Mouse (Mus musculus) layer of hippocampus, adult 18-20 months (tissue): Measurements from ENCODE around the gene Abcc5. TPM values are rescaled to one million over a fixed set of nuclear protein-coding genes. Genes with fewer than 3 reads are reported as not detected.
A peak's percentile ranks its signal among the peaks of the same experiment; 100 is the strongest.
"Not testable (repeated sequence)": the region's sequence is repeated elsewhere in the genome, so short reads cannot be mapped to it uniquely, and the experiment has no call there.

Experiments
- DNase-seq, 2 experiments: peaks; one replicate each; pipeline ENCODE4 v3.0.0; 2022; ENCODE audit warnings: low spot score in 2 of 2
- total RNA-seq, 2 experiments: library from RNA; stranded (reverse); gene quantifications; 2 replicates each; pipeline ENCODE4 v1.2.3; 2021

Gene Abcc5
- total RNA-seq, 2 experiments from 2014 or later = 199 TPM

DNA sequence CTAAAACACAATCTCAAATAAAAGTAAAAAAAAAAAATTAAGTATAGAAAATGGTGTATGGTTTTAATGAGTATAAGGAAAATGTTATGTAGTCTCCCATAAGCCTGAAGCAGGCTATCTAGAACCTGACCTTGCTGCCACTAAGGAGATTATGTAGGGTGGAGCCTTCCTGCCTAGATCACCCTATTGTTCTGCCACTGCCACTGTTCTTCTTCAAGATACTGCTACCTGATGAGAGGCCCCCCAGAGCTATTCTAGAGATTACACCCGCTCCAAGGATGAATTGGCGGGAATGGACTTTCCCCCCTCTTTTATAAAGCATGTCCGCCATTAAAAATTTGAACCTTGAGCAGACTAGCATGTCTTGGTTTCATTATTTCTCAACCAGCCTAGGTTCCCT is 64.7 kb downstream of the Abcc5 start:
- DNase-seq = not testable (repeated sequence)

DNA sequence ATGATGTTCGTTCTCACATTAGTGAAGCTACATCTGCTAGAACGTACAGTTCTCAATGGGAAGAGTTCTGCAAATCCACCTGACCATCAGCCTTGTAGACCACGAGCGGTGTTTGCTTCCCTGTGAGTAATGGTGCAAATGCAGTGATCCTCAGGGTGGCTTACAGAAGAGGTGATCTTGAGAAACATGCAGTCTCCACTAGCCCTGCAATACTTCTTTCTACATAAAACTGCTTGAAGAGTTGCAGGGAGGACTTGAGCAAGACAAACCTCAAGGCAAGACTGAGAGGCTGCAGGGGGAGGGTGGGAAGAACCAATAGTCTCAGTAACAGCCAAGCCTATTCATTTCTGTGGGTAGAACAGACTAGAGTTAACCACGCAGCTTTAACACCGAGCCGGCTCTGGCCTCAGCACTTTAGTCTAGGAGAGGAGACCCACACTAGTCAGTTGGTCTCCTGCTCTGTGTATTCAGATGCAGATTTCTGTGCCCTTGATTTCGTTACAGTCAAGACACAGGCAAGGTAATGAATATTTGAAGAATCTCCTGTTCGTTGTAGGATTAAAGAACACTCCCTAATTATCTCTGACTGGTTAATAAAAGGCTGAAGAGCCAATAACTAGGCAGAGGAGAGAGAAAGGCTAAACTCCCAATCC is 66.4 kb downstream of the Abcc5 start:
- DNase-seq = no peak

DNA sequence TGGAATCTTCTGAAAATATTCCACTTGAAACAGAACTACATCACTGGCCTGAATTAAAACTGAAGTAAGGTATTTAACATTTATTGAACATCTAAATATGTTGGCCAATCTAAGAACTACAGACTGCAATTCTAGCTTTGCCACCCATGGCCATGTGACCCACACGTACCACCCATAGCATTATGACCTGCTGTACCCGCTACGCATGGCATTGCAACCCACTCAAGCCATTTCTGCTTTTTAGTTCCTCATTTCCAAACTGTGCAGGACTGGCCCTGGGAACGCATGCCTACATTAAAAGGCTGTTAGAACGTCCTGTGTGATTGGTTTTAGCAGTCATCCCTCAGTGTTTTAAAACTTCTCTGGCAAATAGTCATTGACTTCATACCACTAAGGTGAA is 68.4 kb downstream of the Abcc5 start:
- no peak for DNase-seq

DNA sequence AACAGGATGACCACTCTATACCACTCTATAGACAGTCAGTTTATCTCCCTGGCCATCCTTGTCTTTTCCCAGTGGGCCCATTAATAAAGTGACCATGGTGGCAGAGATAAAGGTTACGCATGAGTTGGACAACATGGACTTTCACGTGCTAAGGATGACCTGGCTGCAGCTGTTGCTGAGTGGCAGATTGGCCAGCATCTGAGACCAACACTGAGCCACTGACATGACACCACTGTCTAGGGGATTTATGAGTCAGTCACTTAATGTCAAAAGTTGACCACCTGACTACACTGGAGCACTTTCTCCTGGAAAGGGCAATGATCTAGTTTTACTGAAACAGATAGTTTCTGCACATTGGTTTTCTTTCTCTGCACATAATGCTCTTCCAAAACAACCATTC is 71.4 kb downstream of the Abcc5 start:
- DNase-seq = no peak

DNA sequence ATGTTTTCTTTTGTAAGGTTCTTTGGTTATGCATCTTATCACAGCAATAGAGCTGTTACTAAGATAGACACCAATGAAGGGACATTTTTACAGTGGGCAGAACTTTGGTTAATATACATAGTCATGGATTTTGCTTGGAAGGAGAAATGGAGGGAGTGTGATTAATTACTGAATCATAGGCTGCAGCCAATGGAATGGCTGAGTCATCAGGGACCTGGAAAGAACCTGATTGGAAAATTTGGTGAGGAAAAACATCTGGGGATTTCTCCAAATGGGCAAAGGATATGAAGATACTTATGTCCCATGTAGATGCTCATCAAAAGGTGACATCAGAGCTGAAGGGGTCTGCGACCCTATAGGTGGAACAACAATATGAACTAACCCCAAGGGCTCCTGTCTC is 72.2 kb downstream of the Abcc5 start:
- DNase-seq = no peak

DNA sequence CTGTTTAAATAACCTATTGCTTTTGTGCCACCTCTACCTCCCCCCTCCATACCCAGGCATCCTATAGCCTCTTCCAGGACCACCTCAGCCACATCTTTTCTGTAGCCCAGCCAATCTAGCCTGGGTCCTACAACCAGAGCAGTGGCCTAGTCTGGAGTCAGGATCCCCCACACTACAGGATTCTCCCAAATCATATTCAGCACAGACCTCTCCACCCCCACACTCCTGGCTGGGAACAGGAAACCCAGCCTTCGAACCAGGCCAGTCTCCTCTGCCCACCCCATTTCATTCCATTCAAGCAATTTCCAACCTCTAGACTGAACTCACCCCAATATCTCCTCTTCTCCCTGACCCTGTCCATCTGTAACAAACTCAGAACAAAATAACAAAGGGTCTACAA is 80.7 kb downstream of the Abcc5 start:
- no peak for DNase-seq

DNA sequence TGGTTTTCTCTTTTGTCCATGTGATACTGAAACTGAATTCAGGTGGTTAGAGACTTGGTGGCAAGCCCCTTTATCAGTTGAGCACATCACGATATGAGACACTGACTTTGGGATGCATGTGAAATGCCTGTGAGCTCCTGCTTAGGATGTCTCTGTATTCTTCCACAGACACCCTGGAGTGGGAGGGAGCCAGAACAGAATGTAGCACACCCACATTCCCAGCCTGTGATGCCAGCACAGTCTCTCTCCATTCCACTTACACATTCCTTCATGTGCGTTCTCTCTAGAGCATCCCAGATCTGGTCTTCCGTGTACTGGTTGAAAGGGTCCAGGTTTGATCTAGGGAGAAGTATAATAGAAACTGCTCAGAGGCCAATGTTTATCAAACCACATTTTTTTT is 87.6 kb downstream of the Abcc5 start:
- DNase-seq = peak; percentile 72 to 90

DNA sequence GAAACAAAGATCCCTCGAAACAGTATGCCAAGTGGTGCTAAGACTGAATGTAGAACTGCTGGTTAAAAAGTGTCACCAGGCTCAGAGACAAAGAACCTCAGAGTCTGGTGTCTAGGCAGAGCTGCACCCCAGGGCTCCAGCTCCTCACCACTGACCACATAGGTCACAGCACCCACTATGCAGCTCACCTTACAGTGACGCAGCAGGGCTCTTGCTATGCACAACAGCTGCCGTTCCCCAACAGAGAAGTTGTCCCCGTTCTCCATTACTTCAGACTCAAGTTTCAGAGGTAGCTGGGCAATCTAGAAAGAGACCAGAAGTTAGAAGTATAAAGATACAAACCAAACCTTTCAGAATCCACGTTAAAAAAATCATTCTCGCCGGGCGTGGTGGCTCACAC is 91.3 kb downstream of the Abcc5 start:
- no peak for DNase-seq

DNA sequence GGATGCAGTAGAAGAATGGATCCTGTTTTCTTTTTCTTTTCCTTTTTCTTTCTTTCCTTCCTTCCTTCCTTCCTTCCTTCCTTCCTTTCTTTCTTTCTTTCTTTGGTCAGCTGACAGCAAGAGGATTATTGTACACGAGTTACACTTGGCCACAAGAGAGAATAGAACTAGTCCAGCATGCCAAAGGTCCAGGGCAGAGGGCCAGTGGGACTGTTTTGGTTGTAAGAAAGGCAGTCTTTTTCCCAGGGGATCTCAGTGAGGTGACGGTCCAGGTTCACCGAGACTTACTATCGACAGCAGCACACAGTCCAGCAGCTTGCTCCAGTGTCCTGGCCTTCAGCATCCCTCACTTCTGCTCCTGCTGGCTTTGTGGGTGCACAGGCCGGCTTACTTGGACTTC is 97.9 kb downstream of the Abcc5 start:
- DNase-seq = no peak

DNA sequence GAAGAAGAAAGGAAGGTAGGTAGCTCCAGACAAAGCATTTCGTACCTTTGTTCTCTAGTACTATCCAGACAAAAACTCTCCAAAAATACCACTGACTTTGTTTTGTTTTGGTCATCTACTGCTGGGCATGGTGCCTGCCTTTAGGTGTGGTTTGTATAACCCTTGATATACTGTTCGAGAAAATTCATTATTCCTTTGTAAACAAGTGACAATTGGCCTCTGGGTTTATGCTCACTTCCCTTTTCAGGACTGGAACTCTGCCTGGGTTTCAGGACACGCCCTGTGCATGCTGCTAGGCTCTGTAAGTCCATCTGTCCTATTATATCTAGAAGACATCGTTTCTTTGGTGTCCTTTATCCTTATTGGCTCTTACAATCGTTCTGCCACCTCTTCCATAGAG is 100.9 kb downstream of the Abcc5 start, which contains the start of gene Cyp2ab1:
TSS of gene Cyp2ab1 (minus strand) at position 119 of the 400 bp plus-strand sequence.
- DNase-seq = no peak

DNA sequence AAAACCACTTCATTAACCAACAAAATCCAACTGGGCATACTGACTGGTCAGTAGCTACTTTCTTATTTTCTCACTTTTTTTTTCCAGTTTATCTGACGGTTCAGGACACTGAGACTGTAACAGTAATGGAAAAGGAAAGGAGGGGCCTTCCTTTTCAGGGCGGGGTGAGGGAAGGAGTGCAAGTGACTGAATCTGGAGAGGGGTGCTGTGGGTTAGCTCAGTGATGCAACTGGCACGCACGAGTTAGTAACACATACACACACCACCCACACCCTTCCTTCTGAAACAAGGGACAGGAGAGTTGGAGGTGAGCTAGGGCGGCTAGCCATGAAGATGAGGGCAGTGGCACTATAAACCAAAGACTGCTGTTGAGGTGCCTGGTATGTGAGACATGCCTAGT is 102.3 kb downstream of the Abcc5 start:
- DNase-seq = no peak

DNA sequence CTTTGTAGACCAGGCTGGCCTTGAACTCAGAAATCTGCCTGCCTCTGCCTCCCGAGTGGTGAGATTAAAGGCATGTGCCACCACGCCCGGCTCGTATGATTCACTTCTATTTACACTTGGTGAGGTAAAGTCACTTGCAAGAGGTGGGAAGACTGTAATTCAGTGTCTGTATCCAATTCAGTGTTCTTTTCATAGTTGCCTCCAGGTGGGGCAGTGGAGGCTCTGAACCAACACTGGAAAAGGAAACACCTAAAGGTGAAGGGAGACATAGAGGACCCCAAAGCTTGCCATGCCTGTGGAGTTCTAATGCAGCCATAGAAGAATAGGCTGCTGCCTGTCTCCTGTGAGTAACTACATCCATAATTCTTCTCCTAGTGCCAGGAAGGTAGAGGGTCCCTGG is 103.9 kb downstream of the Abcc5 start:
- DNase-seq = no peak

DNA sequence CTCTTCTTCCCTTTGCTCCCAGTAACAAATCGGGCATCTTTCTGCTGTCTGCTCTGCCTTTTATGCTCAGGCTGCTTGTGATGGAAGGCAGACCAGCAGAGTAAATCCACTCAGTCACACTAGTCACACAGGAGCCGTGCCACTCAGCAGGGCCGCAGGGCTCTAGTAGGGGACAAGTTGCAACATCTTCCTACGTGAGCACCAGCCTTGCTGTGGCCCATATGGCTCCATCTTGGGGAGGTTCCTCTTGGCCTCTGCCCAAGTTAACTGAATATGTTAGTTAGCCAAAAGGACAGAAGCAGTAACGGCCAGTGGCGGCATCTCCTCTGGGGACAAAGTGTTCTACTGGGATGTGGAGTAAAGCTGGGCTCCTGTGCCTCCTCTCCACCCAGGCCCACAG is 109.4 kb downstream of the Abcc5 start:
- no peak for DNase-seq

DNA sequence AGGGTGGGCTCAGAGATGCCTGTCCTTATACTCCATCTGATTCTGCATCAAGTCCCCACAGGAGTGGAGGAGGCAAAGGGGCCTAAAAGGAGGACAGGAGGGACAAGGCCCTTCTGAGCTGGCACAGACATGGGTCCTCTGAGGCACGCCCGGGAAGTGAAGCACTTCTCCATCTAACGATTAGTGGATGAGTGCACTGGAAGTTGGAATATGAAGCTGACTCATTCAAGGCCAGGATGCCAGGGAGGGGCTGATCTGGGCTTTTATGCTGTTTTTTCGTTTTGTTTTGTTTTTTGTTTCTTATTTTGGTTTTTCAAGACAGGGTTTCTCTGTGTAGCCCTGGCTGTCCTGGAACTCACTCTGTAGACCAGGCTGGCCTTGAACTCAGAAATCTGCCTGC is 110.9 kb downstream of the Abcc5 start:
- no peak for DNase-seq

DNA sequence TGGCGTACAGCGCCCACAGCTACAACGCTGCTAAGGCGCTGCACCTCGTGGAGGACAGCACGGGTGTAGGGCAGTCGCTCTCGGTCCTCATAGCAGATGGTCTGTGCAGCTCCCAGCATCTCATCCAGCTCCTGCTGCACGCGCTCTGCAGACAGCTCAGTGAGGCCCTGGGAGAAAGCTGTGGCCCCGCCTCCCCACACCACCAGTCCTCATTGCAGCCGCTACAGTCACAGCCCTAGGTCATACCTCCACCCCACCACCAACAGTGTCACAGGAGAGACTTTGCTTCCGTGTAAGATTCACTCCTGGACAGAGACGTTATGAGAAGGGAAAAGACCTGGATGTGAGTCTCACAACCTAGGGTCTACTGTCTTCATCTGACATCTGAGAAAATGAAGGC is 113.9 kb downstream of the Abcc5 start:
- no peak for DNase-seq

DNA sequence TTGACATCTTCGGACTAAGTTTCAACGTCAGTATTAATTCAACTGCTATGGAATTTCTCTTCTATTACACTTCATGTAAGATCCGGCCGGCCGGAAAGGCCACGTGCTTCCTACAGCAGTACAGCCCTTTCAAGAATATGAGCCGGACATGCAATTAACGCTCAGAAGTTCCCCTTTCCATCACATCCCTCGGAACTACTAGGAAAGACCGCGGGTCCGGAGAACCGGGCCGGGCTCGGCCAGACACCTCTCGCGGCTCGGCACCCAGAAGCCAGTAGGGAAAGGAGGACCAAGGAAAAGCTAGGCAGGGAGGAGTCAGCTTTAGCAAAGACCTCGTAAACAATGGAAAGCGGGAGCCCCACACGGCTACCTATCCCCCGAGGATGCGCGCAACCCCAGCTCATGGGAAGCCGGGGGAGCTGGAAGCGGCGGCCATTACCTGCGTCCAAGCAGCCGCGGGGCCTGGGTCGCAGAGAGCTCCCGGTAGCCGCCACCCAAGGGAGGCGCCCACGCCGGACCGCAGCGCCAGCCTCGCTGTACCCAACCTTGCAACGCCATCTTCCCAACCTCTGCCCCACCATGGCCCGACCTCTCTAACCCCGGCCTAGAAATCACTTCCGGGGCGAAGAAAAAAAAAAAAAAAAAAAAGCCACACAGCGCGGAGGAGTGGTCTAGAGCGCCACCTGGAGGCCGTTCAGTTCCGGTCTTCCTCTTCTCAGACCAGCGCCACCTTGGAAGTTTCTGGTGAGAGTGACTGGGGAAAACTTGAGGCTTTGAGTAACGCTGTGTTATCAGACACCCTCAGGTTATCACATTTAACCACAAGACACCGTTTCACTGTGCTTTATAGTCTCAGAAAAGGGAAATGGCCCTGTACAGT is 124.2 kb downstream of the Abcc5 start, which contains the start of gene Parl:
TSS of gene Parl (minus strand) at position 618 of the 880 bp plus-strand sequence.
- peak; percentile 35 to 84 for DNase-seq

DNA sequence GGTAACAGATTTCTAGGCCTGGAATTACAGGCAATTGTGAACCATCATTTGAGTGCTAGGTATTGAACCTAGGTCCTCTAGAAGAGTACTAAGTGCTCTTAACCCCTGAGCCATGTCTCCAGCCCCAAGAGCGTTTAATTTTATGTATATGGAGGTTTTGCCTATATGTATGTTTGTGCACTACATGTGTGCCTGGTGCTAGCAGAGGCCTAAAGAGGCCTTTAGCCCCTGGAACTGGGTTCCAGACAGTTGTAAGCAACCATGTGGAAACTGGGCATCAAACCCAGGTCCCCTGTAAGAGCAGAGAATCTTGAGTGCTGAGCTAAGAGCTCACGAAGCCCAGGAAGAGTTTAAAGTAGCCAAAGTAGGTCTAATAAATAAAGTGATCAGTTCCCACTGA is 126.1 kb downstream of the Abcc5 start:
- no peak for DNase-seq

Other genes starting within 250 kb of the Abcc5 start
- gene Map6d1, start 185.0 kb downstream of the Abcc5 start, total RNA-seq = 10 to 100 TPM; 35.3 to 36.3 TPM
- gene Parl, start 124.0 kb downstream of the Abcc5 start, total RNA-seq = 10 to 100 TPM; 55.9 to 56.3 TPM
- not detected for gene Cyp2ab1, start 101.0 kb downstream of the Abcc5 start, total RNA-seq
- 10 to 100 TPM; 54.3 to 54.7 TPM for gene Eif2b5, start 72.4 kb upstream of the Abcc5 start, total RNA-seq
- 10 to 100 TPM; 51.9 to 55.7 TPM for gene Dvl3, start 90.6 kb upstream of the Abcc5 start, total RNA-seq
- gene Ap2m1, start 109.1 kb upstream of the Abcc5 start, total RNA-seq = 100 to 1,000 TPM; 702 to 704 TPM
- gene Abcf3, start 122.2 kb upstream of the Abcc5 start, total RNA-seq = 100 to 1,000 TPM; 100 TPM
- 10 to 100 TPM; 21.2 to 23.7 TPM for gene Vwa5b2, start 163.1 kb upstream of the Abcc5 start, total RNA-seq
- gene Eef1akmt4, start 185.2 kb upstream of the Abcc5 start, total RNA-seq = 1 to 10 TPM; 2.4 to 2.8 TPM
- gene Gm49333, start 185.2 kb upstream of the Abcc5 start, total RNA-seq = not detected
- gene Alg3, start 185.3 kb upstream of the Abcc5 start, total RNA-seq = 10 to 100 TPM; 11.7 to 12.9 TPM
- 10 to 100 TPM; 82.8 to 87.9 TPM for gene Camk2n2, start 194.9 kb upstream of the Abcc5 start, total RNA-seq
- gene Ece2, start 203.4 kb upstream of the Abcc5 start, total RNA-seq = 10 to 100 TPM; 24.6 to 27.1 TPM
- 100 to 1,000 TPM; 206 to 212 TPM for gene Psmd2, start 225.3 kb upstream of the Abcc5 start, total RNA-seq
- 100 to 1,000 TPM; 278 to 283 TPM for gene Eif4g1, start 241.9 kb upstream of the Abcc5 start, total RNA-seq